Comparison of ENCODE assay signal across 8 mouse cellular contexts in the genomic region with DNA sequence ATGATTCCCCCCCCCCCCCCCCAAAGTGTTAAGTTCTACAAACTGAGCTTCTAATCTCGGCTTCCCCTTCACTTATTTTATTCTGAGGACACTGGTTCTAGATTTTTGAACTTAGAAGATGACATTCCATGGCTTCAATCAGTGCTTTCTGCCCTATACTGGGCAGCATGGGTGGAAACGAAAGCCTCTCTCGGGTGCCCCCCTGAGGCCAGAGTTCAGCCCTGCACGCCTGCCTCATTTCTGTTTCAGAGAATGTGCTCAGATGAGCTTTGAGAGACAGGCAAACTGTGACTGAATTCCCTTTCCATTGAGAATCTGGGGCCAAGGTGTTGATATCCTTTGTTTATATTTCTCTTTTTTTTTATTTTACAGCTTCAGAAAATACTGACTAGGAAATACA. TPM values are rescaled to one million over a fixed set of nuclear protein-coding genes. Genes with fewer than 3 reads are reported as not detected.
DNase-seq lines count a peak whose midpoint lies in the region; ATAC-seq and TF ChIP-seq lines count a peak whose summit lies in the region.

No protein-coding gene starts in this region.

- TF ChIP-seq EP300 in ES-Bruce4 (IDR thresholded peaks at IDR 0.05; ENCODE audit: insufficient read depth, low read depth, low read length), result no peak

- no peaks in the 10 kb centered on the region for H3K36me3 ChIP-seq in kidney, embryonic 16.5 days (ENCODE audit: insufficient read depth, low read length)
- no peaks in the 10 kb centered on the region for H3K36me3 ChIP-seq in ES-Bruce4 (ENCODE audit: control insufficient read depth, insufficient read depth, low read length, poor library complexity, severe bottlenecking)
- no peaks in the 10 kb centered on the region for H3K36me3 ChIP-seq in forebrain, embryonic 14.5 days (ENCODE audit: control insufficient read depth, insufficient read depth, low read length)
- no peaks in the 10 kb centered on the region for H3K36me3 ChIP-seq in hindbrain, embryonic 14.5 days (replicated peaks; ENCODE audit: control insufficient read depth, insufficient read depth)

- no peaks in the 10 kb centered on the region for H3K9me3 ChIP-seq in kidney, embryonic 16.5 days (ENCODE audit: low read length)
- no peaks in the 10 kb centered on the region for H3K9me3 ChIP-seq in ES-Bruce4 (replicated peaks; ENCODE audit: control insufficient read depth, insufficient read depth, low read length, poor library complexity, severe bottlenecking)
- no peaks in the 10 kb centered on the region for H3K9me3 ChIP-seq in forebrain, embryonic 14.5 days (replicated peaks; ENCODE audit: control insufficient read depth, low read length)
- no peaks in the 10 kb centered on the region for H3K9me3 ChIP-seq in hindbrain, embryonic 14.5 days (ENCODE audit: control insufficient read depth, low read length)

- no peak overlapping the region for H3K4me3 ChIP-seq in kidney, embryonic 16.5 days (ENCODE audit: low read length)
- H3K4me3 ChIP-seq in ES-Bruce4 (ENCODE audit: low read depth, low read length), result no peak overlapping the region
- H3K4me3 ChIP-seq in forebrain, embryonic 14.5 days (ENCODE audit: low read depth, low read length), result no peak overlapping the region
- no peak overlapping the region for H3K4me3 ChIP-seq in lung, adult 2 months (replicated peaks; ENCODE audit: extremely low read depth, low read depth, low read length)
- no peak overlapping the region for H3K4me3 ChIP-seq in hindbrain, embryonic 14.5 days (replicated peaks; ENCODE audit: low read length)

- H3K4me2 ChIP-seq in kidney, embryonic 16.5 days (replicated peaks; ENCODE audit: low read depth, low read length), result no peak overlapping the region
- H3K4me2 ChIP-seq in forebrain, embryonic 14.5 days (ENCODE audit: low read length), result no peak overlapping the region
- no peak overlapping the region for H3K4me2 ChIP-seq in hindbrain, embryonic 14.5 days (replicated peaks)

- peak; percentile 25 for DNase-seq in kidney, adult 18-20 months
- peak; percentile 80 to 87 for DNase-seq in adrenal gland, postnatal 36 days
- DNase-seq in forebrain, embryonic 14.5 days (ENCODE audit: low spot score), result peak; percentile 23
- peak; percentile 35 for DNase-seq in lung, adult 2 months
- DNase-seq in urinary bladder, postnatal 14 days (ENCODE audit: low spot score), result peak; percentile 71
- no peak for DNase-seq in hindbrain, embryonic 14.5 days (ENCODE audit: low spot score)

- peak; percentile 64 for TF ChIP-seq CTCF in ES-Bruce4 (IDR thresholded peaks at IDR 0.05; ENCODE audit: low read depth, low read length)
- peak; percentile 44 for TF ChIP-seq CTCF in lung, adult 2 months (IDR thresholded peaks at IDR 0.05; ENCODE audit: insufficient read depth, low read length)

- no peaks in the 10 kb centered on the region for H3K4me1 ChIP-seq in kidney, embryonic 16.5 days (ENCODE audit: insufficient read depth, low read length)
- no peaks in the 10 kb centered on the region for H3K4me1 ChIP-seq in ES-Bruce4 (ENCODE audit: control insufficient read depth, insufficient read depth, low read length)
- H3K4me1 ChIP-seq in forebrain, embryonic 14.5 days (ENCODE audit: control insufficient read depth, insufficient read depth, low read length), result no peaks in the 10 kb centered on the region
- H3K4me1 ChIP-seq in lung, adult 2 months (ENCODE audit: control insufficient read depth, insufficient read depth, low read length), result no peaks in the 10 kb centered on the region
- H3K4me1 ChIP-seq in hindbrain, embryonic 14.5 days (replicated peaks; ENCODE audit: control insufficient read depth, insufficient read depth, low read length), result peaks cover 23% of the 10 kb centered on the region

- no peak for TF ChIP-seq POLR2A in ES-Bruce4 (IDR thresholded peaks at IDR 0.05; ENCODE audit: insufficient read depth, low read length)
- TF ChIP-seq POLR2A in lung, adult 2 months (IDR thresholded peaks at IDR 0.05; ENCODE audit: borderline replicate concordance, extremely low read depth, low read depth, low read length), result no peak

- no peak overlapping the region for H3K9ac ChIP-seq in kidney, embryonic 16.5 days (replicated peaks; ENCODE audit: low read length)
- H3K9ac ChIP-seq in ES-Bruce4 (ENCODE audit: low read depth, poor library complexity, severe bottlenecking), result no peak overlapping the region
- no peak overlapping the region for H3K9ac ChIP-seq in forebrain, embryonic 14.5 days (ENCODE audit: low read length)
- H3K9ac ChIP-seq in hindbrain, embryonic 14.5 days, result no peak overlapping the region

- H3K27ac ChIP-seq in kidney, embryonic 16.5 days (ENCODE audit: low read length), result no peak overlapping the region
- no peak overlapping the region for H3K27ac ChIP-seq in ES-Bruce4 (ENCODE audit: insufficient read depth, low read length)
- H3K27ac ChIP-seq in forebrain, embryonic 14.5 days (ENCODE audit: low read depth, low read length), result no peak overlapping the region
- no peak overlapping the region for H3K27ac ChIP-seq in hindbrain, embryonic 14.5 days

- WGBS in kidney, embryonic 16.5 days, result 22% methylated on average over 4 of the region's 4 CpGs
- WGBS in forebrain, embryonic 14.5 days, result 36% methylated on average over 4 of the region's 4 CpGs
- 22% methylated on average over 4 of the region's 4 CpGs for WGBS in lung, adult 2 months
- WGBS in hindbrain, embryonic 14.5 days, result 26% methylated on average over 4 of the region's 4 CpGs

- H3K27me3 ChIP-seq in kidney, embryonic 16.5 days (ENCODE audit: insufficient read depth, low read length), result no peaks in the 10 kb centered on the region
- no peaks in the 10 kb centered on the region for H3K27me3 ChIP-seq in ES-Bruce4 (ENCODE audit: control insufficient read depth, insufficient read depth, low read length, poor library complexity, severe bottlenecking)
- H3K27me3 ChIP-seq in forebrain, embryonic 14.5 days (replicated peaks; ENCODE audit: control insufficient read depth, insufficient read depth, low read length), result no peaks in the 10 kb centered on the region
- no peaks in the 10 kb centered on the region for H3K27me3 ChIP-seq in hindbrain, embryonic 14.5 days (ENCODE audit: control insufficient read depth, insufficient read depth, low read length)

- ATAC-seq in kidney, embryonic 16.5 days (ENCODE audit: low FRiP score, low TSS enrichment), result no peak
- no peak for ATAC-seq in forebrain, embryonic 14.5 days
- ATAC-seq in hindbrain, embryonic 14.5 days (ENCODE audit: low FRiP score), result no peak

RNA-seq across cellular contexts. Expression of gene Snap25, which starts 7.0 kb away (rescaled TPM):
- 1.2 and 2.8 TPM in 2 replicates for polyA plus RNA-seq in kidney, embryonic 16.5 days (2015; fragmentation: Nextera tagmentation; extraction: Ambion mirVana)
- polyA plus RNA-seq in ES-Bruce4 (2011; ENCODE audit: insufficient read depth, insufficient read length, low read depth, missing spikeins), result 0.72 and 1.0 TPM in 2 replicates
- 10 to 100 TPM; 28.9 to 31.8 TPM for total RNA-seq in adrenal gland, postnatal 36 days (2021)
- 53.5 and 85.8 TPM in 2 replicates for polyA plus RNA-seq in forebrain, embryonic 14.5 days (2014; fragmentation: Nextera tagmentation; extraction: Ambion mirVana)
- polyA plus RNA-seq in lung, adult 2 months (2012; rRNA removed), result 0.22 and 0.24 TPM in 2 replicates
- polyA plus RNA-seq in hindbrain, embryonic 14.5 days (2014; fragmentation: Nextera tagmentation; extraction: Ambion mirVana), result 266 and 270 TPM in 2 replicates

Comparison
In these comparisons a context has a peak if more than half of its experiments do, and no peak if none do; other contexts are left out.
1. RNA of gene Snap25, which starts 7.0 kb away (polyA plus RNA-seq): 266 to 270 TPM in hindbrain, embryonic 14.5 days and 53.5 to 85.8 TPM in forebrain, embryonic 14.5 days; 1.2 to 2.8 TPM in kidney, embryonic 16.5 days, 0.72 to 1.0 TPM in ES-Bruce4 and 0.22 to 0.24 TPM in lung, adult 2 months; every median in the first group is over 10 times any median in the second.